ENCODE assay signal across 17 mouse cellular contexts in genomic region chr8:116798981-116799380, GRCm38 (mm10).
DNase-seq lines count a peak whose midpoint lies in the region; TF ChIP-seq lines count a peak whose summit lies in the region.
"Had no signal": no experiment of that assay in that cellular context is flagged by ENCODE, and none has a peak within 500 bp of the region (broad histone marks: within the 10 kb centered on the region; RNA-seq: fewer than 3 reads in every experiment).

No protein-coding gene starts in this region.

- TF ChIP-seq RAD21 in MEL (IDR thresholded peaks at IDR 0.05; ENCODE audit: low read depth, low read length), result no peak

- no peak for DNase-seq in kidney, adult 2 months
- DNase-seq in kidney, postnatal 36 days, result no peak
- DNase-seq in testis, postnatal 14 days (ENCODE audit: low spot score), result no peak
- DNase-seq in MEL (ENCODE audit: low read depth, low spot score), result peak; percentile 19
- no peak for DNase-seq in left cerebral cortex, postnatal 36 days (ENCODE audit: low spot score in 2 of 2)
- no peak for DNase-seq in urinary bladder, postnatal 25 days (ENCODE audit: low spot score)
- DNase-seq: cerebellum, adult 18-20 months; heart, postnatal 4 days; kidney, postnatal 4 days; right cerebral cortex, postnatal 4 days had no signal

- H3K27ac ChIP-seq in kidney, adult 2 months (ENCODE audit: insufficient read depth, low read depth, low read length), result no peak overlapping the region
- no peak overlapping the region for H3K27ac ChIP-seq in testis, adult 2 months (ENCODE audit: control insufficient read depth, insufficient read depth, low read depth, low read length)
- H3K27ac ChIP-seq in MEL (ENCODE audit: control insufficient read depth, low read depth, low read length), result no peak overlapping the region
- H3K27ac ChIP-seq: forebrain, embryonic 15.5 days; heart, embryonic 10.5 days; intestine, embryonic 15.5 days; left cerebral cortex, adult 2 months; midbrain, embryonic 12.5 days had no signal

- H3K36me3 ChIP-seq in kidney, adult 2 months (ENCODE audit: control insufficient read depth, insufficient read depth, low read length), result no peaks in the 10 kb centered on the region
- no peaks in the 10 kb centered on the region for H3K36me3 ChIP-seq in testis, adult 2 months (ENCODE audit: control insufficient read depth, insufficient read depth, low read length)
- H3K36me3 ChIP-seq in MEL (ENCODE audit: control insufficient read depth in 1 of 2, insufficient read depth in 2 of 2, low read length in 2 of 2), result no peaks in the 10 kb centered on the region
- H3K36me3 ChIP-seq: forebrain, embryonic 15.5 days; G1E; heart, embryonic 10.5 days; intestine, embryonic 15.5 days; midbrain, embryonic 12.5 days had no signal

- 94% methylated on average over 4 of the region's 4 CpGs for WGBS in kidney, adult 2 months

- no peaks in the 10 kb centered on the region for H3K27me3 ChIP-seq in kidney, adult 2 months (replicated peaks; ENCODE audit: control insufficient read depth, insufficient read depth, low read length)
- H3K27me3 ChIP-seq in testis, adult 2 months (ENCODE audit: control insufficient read depth, insufficient read depth, low read length), result no peaks in the 10 kb centered on the region
- no peaks in the 10 kb centered on the region for H3K27me3 ChIP-seq in MEL (ENCODE audit: control insufficient read depth in 1 of 2, insufficient read depth in 2 of 2, low read length in 2 of 2)
- H3K27me3 ChIP-seq: forebrain, embryonic 15.5 days; intestine, embryonic 15.5 days; midbrain, embryonic 12.5 days had no signal

- TF ChIP-seq POLR2A in kidney, adult 2 months (IDR thresholded peaks at IDR 0.05; ENCODE audit: low read depth, low read length), result no peak
- no peak for TF ChIP-seq POLR2A in testis, adult 2 months (IDR thresholded peaks at IDR 0.05; ENCODE audit: control insufficient read depth, low read depth, low read length)
- TF ChIP-seq POLR2A in MEL (IDR thresholded peaks at IDR 0.05; ENCODE audit: control insufficient read depth in 1 of 2, insufficient read depth in 1 of 2, low read depth in 1 of 2, low read length in 2 of 2, poor library complexity in 1 of 2), result no peak

- TF ChIP-seq CTCF in kidney, adult 2 months (conservative IDR thresholded peaks at IDR 0.05; ENCODE audit: insufficient read depth, insufficient read length, low read depth, low read length), result peak; percentile 27; the same call in 1 of the 2 replicates
- TF ChIP-seq CTCF in testis, adult 2 months (IDR thresholded peaks at IDR 0.05; ENCODE audit: control insufficient read depth, insufficient read depth, insufficient replicate concordance, low read depth, low read length), result no peak
- TF ChIP-seq CTCF in MEL (IDR thresholded peaks at IDR 0.05 in 2 of 3, conservative IDR thresholded peaks at IDR 0.05 in 1 of 3; ENCODE audit: control insufficient read depth in 1 of 3, insufficient read depth in 1 of 3, low read depth in 2 of 3, low read length in 3 of 3, poor library complexity in 1 of 3, severe bottlenecking in 1 of 3), result peak; percentile 10 to 37 (median 24); a peak in 4 of 6 replicates

- TF ChIP-seq EP300 in MEL (IDR thresholded peaks at IDR 0.05; ENCODE audit: low read depth in 1 of 2, low read length in 2 of 2), result no peak

- no peak overlapping the region for H3K4me3 ChIP-seq in kidney, adult 2 months (ENCODE audit: insufficient read depth, low read depth, low read length)
- peak overlapping the region; percentile 38; the same call in 1 of the 2 replicates for H3K4me3 ChIP-seq in testis, adult 2 months (ENCODE audit: control insufficient read depth, low read depth, low read length)
- no peak overlapping the region for H3K4me3 ChIP-seq in MEL (ENCODE audit: control insufficient read depth in 1 of 2, insufficient read depth in 1 of 2, low read depth in 2 of 2, low read length in 2 of 2)
- H3K4me3 ChIP-seq: forebrain, embryonic 15.5 days; heart, embryonic 10.5 days; intestine, embryonic 15.5 days; left cerebral cortex, adult 2 months; midbrain, embryonic 12.5 days had no signal

- H3K79me2 ChIP-seq in MEL (ENCODE audit: control insufficient read depth, insufficient read depth, low read length, poor library complexity), result no peaks in the 10 kb centered on the region

- no peaks in the 10 kb centered on the region for H3K4me1 ChIP-seq in kidney, adult 2 months (ENCODE audit: control insufficient read depth, insufficient read depth, low read length)
- peaks cover 6% of the 10 kb centered on the region for H3K4me1 ChIP-seq in testis, adult 2 months (ENCODE audit: control insufficient read depth, insufficient read depth, low read length)
- H3K4me1 ChIP-seq in MEL (ENCODE audit: control insufficient read depth in 1 of 2, insufficient read depth in 2 of 2, low read length in 2 of 2), result no peaks in the 10 kb centered on the region
- H3K4me1 ChIP-seq: forebrain, embryonic 15.5 days; heart, embryonic 10.5 days; intestine, embryonic 15.5 days; midbrain, embryonic 12.5 days had no signal

- no peaks in the 10 kb centered on the region for H3K9me3 ChIP-seq in MEL (replicated peaks; ENCODE audit: insufficient read depth, low read length)
- H3K9me3 ChIP-seq: forebrain, embryonic 15.5 days; heart, embryonic 10.5 days; intestine, embryonic 15.5 days; midbrain, embryonic 12.5 days had no signal

- intact Hi-C loops in left cerebral cortex, postnatal 36 days (cut with DNase I), result no loop called here

- H3K9ac ChIP-seq in MEL (ENCODE audit: control insufficient read depth, low read depth, low read length, poor library complexity, severe bottlenecking), result no peak overlapping the region
- H3K9ac ChIP-seq: forebrain, embryonic 15.5 days; intestine, embryonic 15.5 days; midbrain, embryonic 12.5 days had no signal

TF ChIP-seq in MEL, 35 proteins besides CTCF, POLR2A, EP300 and RAD21:
- TF ChIP-seq POLR2AphosphoS2 (IDR thresholded peaks at IDR 0.05; ENCODE audit: low read length), result no peak
- no peak for TF ChIP-seq HCFC1 (IDR thresholded peaks at IDR 0.05; ENCODE audit: low read depth, low read length)
- TF ChIP-seq ELF1 (IDR thresholded peaks at IDR 0.05; ENCODE audit: low read depth, low read length), result no peak
- no peak for TF ChIP-seq ZNF384 (IDR thresholded peaks at IDR 0.05; ENCODE audit: low read depth, low read length)
- TF ChIP-seq MAZ (IDR thresholded peaks at IDR 0.05; ENCODE audit: low read depth, low read length), result no peak
- TF ChIP-seq TBP (IDR thresholded peaks at IDR 0.05; ENCODE audit: low read depth, low read length), result no peak
- TF ChIP-seq ETS1 (IDR thresholded peaks at IDR 0.05; ENCODE audit: low read depth, low read length), result no peak
- no peak for TF ChIP-seq MYB (IDR thresholded peaks at IDR 0.05; ENCODE audit: low read depth, low read length)
- no peak for TF ChIP-seq CHD2 (IDR thresholded peaks at IDR 0.05; ENCODE audit: low read length)
